Mouse (Mus musculus) retina, embryonic 14.5 days (tissue): ENCODE data around the gene Coasy.

Experiments
- DNase-seq: peaks from one replicate; pipeline ENCODE4 v3.0.0-alpha.2; 2015; ENCODE audit warnings: low spot score

Gene Coasy

GRCm38 (mm10) chr11:101082208-101083082, at the start of gene Coasy:
TSS of gene Coasy (plus strand) at chr11:101082565.
- peak; percentile 92 for DNase-seq

- no peak for DNase-seq
These were observed 48.4 kb upstream of the Coasy start for GRCm38 (mm10) chr11:101033856-101034500.

- no peak for DNase-seq
These were observed 47.6 kb upstream of the Coasy start for GRCm38 (mm10) chr11:101034614-101035327.

- DNase-seq, result no peak
These were observed 47.1 kb upstream of the Coasy start for GRCm38 (mm10) chr11:101035328-101035695.

- DNase-seq, result no peak
These were observed 44.6 kb upstream of the Coasy start for GRCm38 (mm10) chr11:101037795-101038194.

- DNase-seq, result no peak
These were observed 36.5 kb upstream of the Coasy start for GRCm38 (mm10) chr11:101045826-101046225.

- DNase-seq, result no peak
These were observed 35.9 kb upstream of the Coasy start for GRCm38 (mm10) chr11:101046440-101046839.

- DNase-seq, result no peak
These were observed 34.9 kb upstream of the Coasy start for GRCm38 (mm10) chr11:101047502-101047901.

GRCm38 (mm10) chr11:101050359-101050758, 32.0 kb upstream of the Coasy start:
- DNase-seq, result no peak

GRCm38 (mm10) chr11:101051051-101051493, 31.3 kb upstream of the Coasy start:
- DNase-seq, result no peak

GRCm38 (mm10) chr11:101051617-101052016, 30.7 kb upstream of the Coasy start:
- no peak for DNase-seq

GRCm38 (mm10) chr11:101052751-101053473, 29.5 kb upstream of the Coasy start:
- no peak for DNase-seq

- peak; percentile 30 for DNase-seq
These were observed 28.4 kb upstream of the Coasy start for GRCm38 (mm10) chr11:101053974-101054373.

- no peak for DNase-seq
These were observed 26.9 kb upstream of the Coasy start for GRCm38 (mm10) chr11:101055418-101055817.

GRCm38 (mm10) chr11:101056885-101057284, 25.5 kb upstream of the Coasy start:
- DNase-seq, result no peak

GRCm38 (mm10) chr11:101057860-101058259, 24.5 kb upstream of the Coasy start:
- peak; percentile 93 for DNase-seq

- DNase-seq, result no peak
These were observed 23.6 kb upstream of the Coasy start for GRCm38 (mm10) chr11:101058726-101059125.

- no peak for DNase-seq
These were observed 22.9 kb upstream of the Coasy start for GRCm38 (mm10) chr11:101059473-101059872.

- DNase-seq, result no peak
These were observed 22.2 kb upstream of the Coasy start for GRCm38 (mm10) chr11:101060126-101060525.

GRCm38 (mm10) chr11:101061049-101061448, 21.3 kb upstream of the Coasy start:
- no peak for DNase-seq

- no peak for DNase-seq
These were observed 20.0 kb upstream of the Coasy start for GRCm38 (mm10) chr11:101062165-101062884.
